Mouse (Mus musculus): Measurements from ENCODE around the gene Macrod2. TPM values are rescaled to one million over a fixed set of nuclear protein-coding genes. Genes with fewer than 3 reads are reported as not detected.

The Macrod2 gene
- polyA plus RNA-seq, 1 experiment from 2014 or later, result 89.4 TPM

GRCm38 (mm10) chr2:141816266-141816665 is 1421.2 kb downstream of the Macrod2 start:
- Histone ChIP-seq H3K4me3 (replicated peaks) (no peak overlapping the region), H3K36me3 (no peaks in the 10 kb centered on the region), H3K9ac (replicated peaks) (no peak overlapping the region), H3K27me3 (replicated peaks) (no peaks in the 10 kb centered on the region), H3K4me2 (no peak overlapping the region), H3K27ac (replicated peaks) (no peak overlapping the region), H3K4me1 (no peaks in the 10 kb centered on the region), H3K9me3 (replicated peaks) (no peaks in the 10 kb centered on the region)
- ATAC-seq (ENCODE audit: low FRiP score), result no peak
- WGBS, result 92% methylated on average over 4 of the region's 4 CpGs

GRCm38 (mm10) chr2:141817546-141818180 is 1422.6 kb downstream of the Macrod2 start:
- WGBS, result 74% methylated on average over 4 of the region's 4 CpGs
- H3K27me3 ChIP-seq (replicated peaks), result no peaks in the 10 kb centered on the region

GRCm38 (mm10) chr2:141820795-141821194 is 1425.7 kb downstream of the Macrod2 start:
- Histone ChIP-seq H3K27ac (replicated peaks) (no peak overlapping the region), H3K9ac (replicated peaks) (no peak overlapping the region), H3K36me3 (no peaks in the 10 kb centered on the region), H3K4me1 (no peaks in the 10 kb centered on the region), H3K4me3 (replicated peaks) (no peak overlapping the region), H3K27me3 (replicated peaks) (no peaks in the 10 kb centered on the region), H3K4me2 (no peak overlapping the region), H3K9me3 (replicated peaks) (no peaks in the 10 kb centered on the region)
- no peak for ATAC-seq (ENCODE audit: low FRiP score)

More at GRCm38 (mm10) chr2:141817546-141818180, 1422.6 kb downstream of the Macrod2 start:
- Histone ChIP-seq H3K36me3 (no peaks in the 10 kb centered on the region), H3K4me1 (no peaks in the 10 kb centered on the region), H3K27ac (replicated peaks) (no peak overlapping the region), H3K4me2 (no peak overlapping the region), H3K4me3 (replicated peaks) (no peak overlapping the region), H3K9me3 (replicated peaks) (no peaks in the 10 kb centered on the region), H3K9ac (replicated peaks) (no peak overlapping the region)
- no peak for ATAC-seq (ENCODE audit: low FRiP score)

- ATAC-seq (ENCODE audit: low FRiP score), result no peak
- H3K4me1 ChIP-seq, result no peaks in the 10 kb centered on the region
- no peak overlapping the region for H3K4me2 ChIP-seq
- no peak overlapping the region for H3K9ac ChIP-seq (replicated peaks)
- no peaks in the 10 kb centered on the region for H3K9me3 ChIP-seq (replicated peaks)
- WGBS, result 74% methylated on average over 8 of the region's 8 CpGs
- no peak overlapping the region for H3K4me3 ChIP-seq (replicated peaks)
- H3K36me3 ChIP-seq, result no peaks in the 10 kb centered on the region
- no peak overlapping the region for H3K27ac ChIP-seq (replicated peaks)
- H3K27me3 ChIP-seq (replicated peaks), result no peaks in the 10 kb centered on the region
Measured at GRCm38 (mm10) chr2:141825606-141826495, 1430.7 kb downstream of the Macrod2 start.

- Histone ChIP-seq H3K27me3 (replicated peaks) (no peaks in the 10 kb centered on the region), H3K36me3 (no peaks in the 10 kb centered on the region), H3K4me1 (no peaks in the 10 kb centered on the region), H3K4me2 (no peak overlapping the region), H3K4me3 (replicated peaks) (no peak overlapping the region), H3K9ac (replicated peaks) (no peak overlapping the region), H3K27ac (replicated peaks) (no peak overlapping the region), H3K9me3 (replicated peaks) (no peaks in the 10 kb centered on the region)
- no peak for ATAC-seq (ENCODE audit: low FRiP score)
- 79% methylated on average over 2 of the region's 2 CpGs for WGBS
Measured at GRCm38 (mm10) chr2:141830496-141830895, 1435.4 kb downstream of the Macrod2 start.

- H3K4me1 ChIP-seq, result no peaks in the 10 kb centered on the region
- no peak overlapping the region for H3K4me2 ChIP-seq
- H3K36me3 ChIP-seq, result no peaks in the 10 kb centered on the region
- no peak overlapping the region for H3K4me3 ChIP-seq (replicated peaks)
- WGBS, result 82% methylated on average over 5 of the region's 5 CpGs
- no peak overlapping the region for H3K9ac ChIP-seq (replicated peaks)
- no peak for ATAC-seq (ENCODE audit: low FRiP score)
- no peaks in the 10 kb centered on the region for H3K27me3 ChIP-seq (replicated peaks)
- H3K9me3 ChIP-seq (replicated peaks), result no peaks in the 10 kb centered on the region
- H3K27ac ChIP-seq (replicated peaks), result no peak overlapping the region
Measured at GRCm38 (mm10) chr2:141831515-141831914, 1436.4 kb downstream of the Macrod2 start.

GRCm38 (mm10) chr2:141834156-141834782 is 1439.2 kb downstream of the Macrod2 start:
- Histone ChIP-seq H3K27ac (replicated peaks) (no peak overlapping the region), H3K4me2 (no peak overlapping the region), H3K27me3 (replicated peaks) (no peaks in the 10 kb centered on the region), H3K36me3 (no peaks in the 10 kb centered on the region), H3K4me1 (no peaks in the 10 kb centered on the region), H3K4me3 (replicated peaks) (no peak overlapping the region), H3K9me3 (replicated peaks) (no peaks in the 10 kb centered on the region), H3K9ac (replicated peaks) (no peak overlapping the region)
- no peak for ATAC-seq (ENCODE audit: low FRiP score)
- 91% methylated on average over 4 of the region's 4 CpGs for WGBS

GRCm38 (mm10) chr2:141844408-141845175 is 1449.5 kb downstream of the Macrod2 start:
- no peak for ATAC-seq (ENCODE audit: low FRiP score)
- no peaks in the 10 kb centered on the region for H3K9me3 ChIP-seq (replicated peaks)
- no peak overlapping the region for H3K4me2 ChIP-seq
- H3K4me3 ChIP-seq (replicated peaks), result no peak overlapping the region
- H3K27ac ChIP-seq (replicated peaks), result no peak overlapping the region
- no peak overlapping the region for H3K9ac ChIP-seq (replicated peaks)
- H3K36me3 ChIP-seq, result no peaks in the 10 kb centered on the region
- no peaks in the 10 kb centered on the region for H3K4me1 ChIP-seq
- H3K27me3 ChIP-seq (replicated peaks), result no peaks in the 10 kb centered on the region
- WGBS, result 70% methylated on average over 6 of the region's 6 CpGs

GRCm38 (mm10) chr2:141859220-141859619 is 1464.1 kb downstream of the Macrod2 start:
- Histone ChIP-seq H3K4me2 (no peak overlapping the region), H3K36me3 (no peaks in the 10 kb centered on the region), H3K9ac (replicated peaks) (no peak overlapping the region), H3K4me1 (no peaks in the 10 kb centered on the region), H3K9me3 (replicated peaks) (no peaks in the 10 kb centered on the region), H3K27ac (replicated peaks) (no peak overlapping the region), H3K4me3 (replicated peaks) (no peak overlapping the region), H3K27me3 (replicated peaks) (no peaks in the 10 kb centered on the region)
- no peak for ATAC-seq (ENCODE audit: low FRiP score)
- WGBS, result 13% methylated on average over 2 of the region's 2 CpGs

GRCm38 (mm10) chr2:141861679-141862268 is 1466.7 kb downstream of the Macrod2 start:
- H3K4me3 ChIP-seq (replicated peaks), result no peak overlapping the region
- no peaks in the 10 kb centered on the region for H3K36me3 ChIP-seq
- no peak overlapping the region for H3K4me2 ChIP-seq
- H3K4me1 ChIP-seq, result no peaks in the 10 kb centered on the region
- ATAC-seq (ENCODE audit: low FRiP score), result no peak
- no peak overlapping the region for H3K9ac ChIP-seq (replicated peaks)
- no peaks in the 10 kb centered on the region for H3K9me3 ChIP-seq (replicated peaks)
- WGBS, result 69% methylated on average over 6 of the region's 6 CpGs
- no peaks in the 10 kb centered on the region for H3K27me3 ChIP-seq (replicated peaks)
- no peak overlapping the region for H3K27ac ChIP-seq (replicated peaks)
